Comparison of ENCODE assay signal across 30 mouse cellular contexts in genomic region chr6:139981061-139981460, GRCm38 (mm10). TPM values are rescaled to one million over a fixed set of nuclear protein-coding genes. Genes with fewer than 3 reads are reported as not detected.
"Had no signal": no experiment of that assay in that cellular context is flagged by ENCODE, and none has a peak within 500 bp of the region (broad histone marks: within the 10 kb centered on the region; RNA-seq: fewer than 3 reads in every experiment).

No protein-coding gene starts in this region.

- H3K27me3 ChIP-seq: limb, embryonic 12.5 days; limb, embryonic 15.5 days; liver, embryonic 13.5 days had no signal

- H3K4me2 ChIP-seq: limb, embryonic 12.5 days; limb, embryonic 15.5 days; liver, embryonic 13.5 days; midbrain, embryonic 11.5 days had no signal

- H3K36me3 ChIP-seq: limb, embryonic 12.5 days; limb, embryonic 15.5 days; liver, embryonic 13.5 days had no signal

- H3K27ac ChIP-seq: hindbrain, postnatal 0 days; limb, embryonic 12.5 days; limb, embryonic 15.5 days; liver, embryonic 13.5 days had no signal

- H3K9me3 ChIP-seq: limb, embryonic 15.5 days; liver, embryonic 13.5 days had no signal

- DNase-seq: layer of hippocampus, postnatal 36 days; left cerebral cortex, postnatal 4 days; liver, embryonic 13.5 days; lung, adult 2 months; lung, postnatal 14 days; lung, postnatal 4 days; midbrain, embryonic 14.5 days; thymus, adult 18-20 months; thymus, postnatal 36 days had no signal

- ATAC-seq: hindbrain, postnatal 0 days; inflammation-experienced regulatory T-cells, adult 6 months had no signal

- H3K4me1 ChIP-seq: limb, embryonic 12.5 days; limb, embryonic 15.5 days; liver, embryonic 13.5 days had no signal

- H3K9ac ChIP-seq: limb, embryonic 12.5 days; limb, embryonic 15.5 days; liver, embryonic 13.5 days had no signal

- H3K4me3 ChIP-seq: limb, embryonic 12.5 days; limb, embryonic 15.5 days; liver, embryonic 13.5 days had no signal

RNA-seq across cellular contexts. Expression of gene Capza3, which starts 60.0 kb away (rescaled TPM):
- total RNA-seq: hindbrain, postnatal 0 days; layer of hippocampus, adult 8-10 months; layer of hippocampus, postnatal 10 days; layer of hippocampus, postnatal 36 days; left cerebral cortex, adult 8-10 months; left cerebral cortex, postnatal 14 days; left cerebral cortex, postnatal 4 days; megakaryocyte progenitor cell, adult 5-6 weeks; megakaryocyte-erythroid progenitor cell, adult 5-6 weeks; midbrain, postnatal 0 days had no signal
- polyA plus RNA-seq: hindbrain, postnatal 0 days; inflammation-experienced regulatory T-cells, adult 6 months; kidney, embryonic 14.5 days; limb, embryonic 12.5 days; limb, embryonic 15.5 days; liver, embryonic 13.5 days; liver, embryonic 16.5 days; lung, adult 2 months; lung, embryonic 16.5 days; midbrain, embryonic 11.5 days; midbrain, embryonic 14.5 days; midbrain, postnatal 0 days; neural tube, embryonic 11.5 days; neural tube, embryonic 14.5 days; small intestine, adult 2 months; spleen, adult 2 months; stomach, embryonic 16.5 days; urinary bladder, adult 2 months had no signal
